Mouse (Mus musculus) cerebellum, postnatal 14 days (tissue): ENCODE data around the gene Lrrc32.

Experiments used
- DNase-seq, 2 experiments: peaks; one replicate each; pipeline ENCODE4 v3.0.0; 2021; ENCODE audit warnings: mixed read lengths in 2 of 2

Lrrc32 gene

DNA sequence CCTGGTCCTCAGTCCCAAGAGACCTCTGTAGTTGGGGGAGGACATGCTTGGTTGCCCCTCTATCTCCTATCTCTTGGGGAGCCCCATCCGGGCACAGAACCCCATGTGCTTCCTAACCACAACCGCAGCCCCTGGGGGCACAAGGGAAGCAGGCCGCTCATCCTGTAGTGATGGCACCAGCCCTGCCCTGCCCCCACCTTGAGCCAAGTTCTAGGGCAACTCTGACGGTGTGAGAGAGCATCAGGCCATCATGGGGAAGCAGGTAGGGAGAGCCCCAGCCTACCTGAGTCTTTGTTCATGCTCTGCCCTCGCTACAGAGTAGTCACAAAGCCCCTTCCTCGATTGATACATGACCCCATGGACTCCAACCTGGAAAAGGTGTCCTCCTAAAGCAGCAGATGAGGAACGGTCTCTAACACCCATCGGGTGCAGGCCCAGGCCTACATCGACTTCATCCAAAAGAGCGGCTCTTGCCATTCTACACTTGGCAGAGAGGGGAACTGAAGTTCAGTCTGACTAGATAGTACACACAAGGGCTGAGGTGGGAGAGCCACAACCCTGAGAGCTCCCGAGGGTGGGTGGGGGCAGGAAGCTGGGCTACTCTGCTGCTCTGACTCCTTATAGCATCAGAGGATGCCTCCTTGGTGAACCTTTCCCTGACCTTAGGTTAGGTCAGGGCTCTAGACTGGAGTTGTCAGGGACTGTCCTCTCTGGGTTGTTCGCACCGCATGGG is 519 bp upstream of the Lrrc32 start:
- no peak for DNase-seq

GRCm38 (mm10) chr7:98489623-98490084 is 571 bp downstream of the Lrrc32 start:
- DNase-seq = peak; percentile 78 to 82

DNA sequence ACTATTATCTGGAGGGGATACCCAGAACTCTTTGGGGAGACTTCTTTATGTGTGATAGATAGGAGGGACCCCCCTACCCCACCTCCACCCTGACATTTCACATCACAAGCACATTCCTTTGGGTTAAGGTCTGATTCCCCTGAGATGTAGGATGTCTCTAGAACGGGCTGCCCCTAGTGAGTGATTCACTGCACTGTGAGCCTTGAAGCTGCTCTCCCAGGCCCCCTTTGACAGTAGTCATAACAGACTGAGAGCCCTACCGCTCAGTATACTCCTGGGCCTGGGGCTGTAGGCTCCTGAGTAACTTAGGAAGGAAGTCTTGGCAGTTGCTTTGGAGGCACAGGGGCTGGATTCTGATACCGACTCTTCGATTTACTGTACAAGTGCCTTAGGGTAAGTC is 1.2 kb downstream of the Lrrc32 start:
- DNase-seq = no peak

DNA sequence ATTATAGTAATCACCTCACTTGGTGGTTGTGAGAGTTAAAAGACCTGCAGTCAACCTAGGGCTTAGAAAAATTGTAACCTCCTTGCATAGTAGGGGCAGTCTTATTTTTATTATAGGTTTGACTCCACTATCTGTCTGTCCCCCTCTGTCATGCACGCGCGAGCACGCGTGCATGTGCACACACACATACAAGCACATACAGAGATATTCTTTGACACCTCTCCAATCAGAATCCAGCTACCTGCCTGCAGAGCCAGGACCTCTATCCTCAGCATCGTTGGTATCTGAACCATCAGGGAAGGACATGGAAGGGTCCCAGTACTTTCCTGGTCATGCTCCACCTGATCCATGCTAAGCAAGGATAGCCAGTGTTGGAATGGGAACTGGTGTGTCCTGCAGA is 1.8 kb downstream of the Lrrc32 start:
- no peak for DNase-seq

- DNase-seq = no peak
Observed at GRCm38 (mm10) chr7:98491451-98492200, 2.5 kb downstream of the Lrrc32 start.

DNA sequence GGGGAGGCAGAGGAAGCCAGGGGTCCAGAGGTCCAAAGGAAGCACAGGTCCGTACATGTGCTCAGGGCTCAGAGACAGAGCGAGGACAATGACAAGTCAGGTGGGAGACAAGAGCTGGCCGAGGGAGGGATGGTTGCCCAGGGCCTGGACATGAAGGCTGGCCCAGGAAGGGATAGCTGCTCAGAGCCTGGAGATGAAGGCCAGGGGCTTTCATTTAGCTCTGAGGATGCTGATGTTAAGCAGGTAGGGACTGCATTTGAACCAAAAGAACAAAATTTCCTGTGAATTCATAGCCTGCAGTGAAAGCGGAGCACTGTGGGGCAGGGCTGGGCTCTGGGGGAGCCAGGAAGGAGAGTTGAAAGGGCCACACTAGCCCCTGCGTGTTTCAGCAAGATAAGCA is 3.2 kb downstream of the Lrrc32 start:
- no peak for DNase-seq

DNA sequence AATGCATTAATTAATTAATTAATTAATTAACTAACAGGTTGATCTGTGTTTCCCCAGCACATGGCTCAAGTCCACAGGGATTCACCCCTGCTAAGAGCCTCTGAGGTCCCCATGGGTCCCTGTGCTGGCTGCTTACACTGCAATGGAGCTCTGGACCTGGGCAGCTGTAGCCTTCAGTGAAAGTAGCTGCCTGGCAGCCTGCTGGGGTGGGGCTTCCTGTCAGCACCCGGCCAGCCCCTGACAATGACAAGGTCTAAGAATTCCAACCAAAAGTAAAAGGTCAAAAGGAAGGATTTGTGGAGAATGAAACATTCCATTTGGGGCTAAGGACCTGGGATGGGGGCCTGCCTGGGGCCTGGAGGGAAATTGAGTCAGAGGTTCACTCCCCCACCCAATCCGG is 4.2 kb downstream of the Lrrc32 start:
- DNase-seq = no peak

DNA sequence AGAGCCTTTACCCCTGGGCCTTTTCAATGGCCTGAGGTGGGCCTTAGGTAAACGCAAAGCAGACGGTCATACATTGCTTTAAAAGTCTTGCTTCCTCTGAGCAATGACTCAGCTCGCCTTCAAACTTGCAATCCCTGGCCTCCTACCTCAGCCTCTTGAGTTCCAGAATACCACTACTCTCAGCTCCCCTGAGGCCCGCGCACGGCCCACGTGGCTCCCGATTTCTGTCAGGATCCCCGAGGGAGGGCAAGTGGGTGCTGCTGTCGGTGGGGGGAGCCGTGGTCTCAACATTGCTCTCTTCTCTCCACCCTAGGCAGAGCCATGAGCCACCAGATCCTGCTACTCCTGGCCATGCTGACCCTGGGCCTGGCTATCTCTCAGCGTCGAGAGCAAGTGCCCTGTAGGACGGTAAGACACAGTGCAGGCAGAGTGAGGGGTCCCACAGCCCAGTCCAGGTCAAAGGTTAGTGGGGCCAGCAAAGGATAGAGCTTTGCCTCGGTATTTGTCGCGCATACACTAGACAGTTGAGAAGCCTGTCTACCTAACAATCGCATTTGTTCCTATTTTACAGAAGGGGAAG is 4.9 kb downstream of the Lrrc32 start:
- no peak for DNase-seq

GRCm38 (mm10) chr7:98495591-98495990 is 6.5 kb downstream of the Lrrc32 start:
- DNase-seq = no peak

DNA sequence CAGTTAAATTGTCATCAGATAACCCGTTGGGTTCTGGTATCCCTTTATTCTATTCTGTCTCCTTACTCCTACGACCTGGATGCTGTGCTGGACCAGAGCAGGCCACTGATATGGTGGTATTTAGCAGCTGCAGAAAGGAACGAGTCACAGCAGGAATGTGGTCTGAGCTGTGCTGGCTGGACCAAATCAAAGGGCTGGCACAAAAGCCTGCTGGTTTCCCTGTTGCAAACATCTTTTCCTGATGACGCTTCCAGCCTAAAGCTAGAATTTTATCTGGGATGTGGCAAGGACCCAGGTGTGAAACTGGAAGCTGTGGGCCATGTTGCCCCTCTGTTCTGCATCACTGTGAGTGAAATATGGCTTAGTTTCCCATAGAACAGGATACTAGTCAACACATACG is 8.4 kb downstream of the Lrrc32 start:
- no peak for DNase-seq

- DNase-seq = no peak
Observed at GRCm38 (mm10) chr7:98498101-98498500, 9.0 kb downstream of the Lrrc32 start.

DNA sequence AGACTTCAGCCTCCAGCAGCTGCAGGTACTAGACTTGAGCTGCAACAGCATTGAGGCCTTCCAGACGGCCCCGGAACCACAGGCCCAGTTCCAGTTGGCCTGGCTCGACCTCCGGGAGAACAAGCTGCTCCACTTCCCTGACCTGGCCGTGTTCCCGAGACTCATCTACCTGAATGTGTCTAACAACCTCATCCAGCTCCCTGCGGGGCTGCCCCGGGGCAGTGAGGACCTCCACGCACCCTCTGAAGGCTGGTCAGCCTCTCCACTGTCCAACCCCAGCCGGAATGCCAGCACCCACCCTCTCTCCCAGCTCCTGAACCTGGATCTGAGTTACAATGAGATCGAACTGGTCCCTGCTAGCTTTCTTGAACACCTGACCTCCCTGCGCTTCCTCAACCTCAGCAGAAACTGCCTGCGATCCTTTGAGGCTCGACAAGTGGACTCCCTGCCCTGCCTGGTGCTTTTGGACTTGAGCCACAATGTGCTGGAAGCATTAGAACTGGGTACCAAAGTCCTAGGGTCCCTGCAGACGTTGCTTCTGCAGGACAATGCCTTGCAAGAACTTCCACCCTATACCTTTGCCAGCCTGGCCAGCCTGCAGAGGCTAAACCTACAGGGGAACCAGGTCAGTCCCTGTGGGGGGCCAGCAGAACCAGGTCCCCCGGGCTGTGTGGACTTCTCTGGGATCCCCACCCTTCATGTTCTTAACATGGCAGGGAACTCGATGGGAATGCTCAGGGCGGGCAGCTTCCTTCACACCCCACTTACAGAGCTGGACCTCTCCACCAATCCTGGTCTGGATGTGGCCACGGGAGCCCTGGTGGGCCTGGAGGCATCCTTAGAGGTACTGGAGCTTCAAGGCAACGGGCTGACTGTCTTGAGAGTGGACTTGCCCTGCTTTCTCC is 9.8 kb downstream of the Lrrc32 start:
- peak; percentile 63 to 74 for DNase-seq

GRCm38 (mm10) chr7:98499561-98500292 is 10.6 kb downstream of the Lrrc32 start:
- peak; percentile 62 to 68 for DNase-seq

DNA sequence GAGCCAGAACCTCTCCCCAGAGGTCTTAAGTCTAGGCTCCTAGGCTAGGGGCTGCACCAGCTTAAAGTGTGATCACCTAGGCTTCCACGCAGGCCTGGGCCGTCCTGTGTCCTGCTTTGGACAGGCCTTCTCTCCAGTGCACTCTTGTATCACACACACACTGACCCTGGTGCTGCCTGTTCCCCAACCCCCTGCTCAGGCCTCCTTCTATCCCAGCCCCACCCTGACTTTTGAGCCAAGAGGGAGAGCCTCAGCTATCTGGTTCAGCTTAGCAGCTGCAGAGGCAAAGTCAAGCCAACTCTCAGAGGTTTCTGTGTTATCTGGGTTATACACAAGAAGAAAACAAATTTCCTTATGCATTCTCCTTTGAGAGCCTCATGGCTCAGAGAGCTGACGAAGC is 11.4 kb downstream of the Lrrc32 start:
- DNase-seq = no peak

GRCm38 (mm10) chr7:98501078-98501477 is 12.0 kb downstream of the Lrrc32 start:
- DNase-seq = no peak

DNA sequence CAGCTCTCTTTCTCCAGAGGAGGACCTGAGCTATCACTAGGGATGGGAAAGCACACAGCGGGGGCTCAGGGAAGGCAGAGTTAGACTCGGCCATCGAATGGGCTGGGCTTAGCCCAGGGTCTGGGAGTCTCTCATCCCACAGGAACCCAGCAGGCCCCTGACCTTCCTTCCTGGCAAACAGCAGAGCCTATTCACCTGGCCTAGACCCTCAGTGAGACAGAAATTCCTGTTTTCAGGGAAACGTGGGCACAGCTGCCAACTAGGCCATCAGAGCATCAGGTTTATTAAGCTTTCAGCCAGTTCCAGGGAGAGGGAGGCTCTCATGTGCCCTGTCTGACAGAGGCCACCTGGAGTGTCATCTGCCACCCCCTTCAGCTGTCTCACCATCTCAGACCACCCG is 13.8 kb downstream of the Lrrc32 start:
- no peak for DNase-seq

GRCm38 (mm10) chr7:98503951-98504647 is 15.0 kb downstream of the Lrrc32 start:
- peak; percentile 38 to 47 for DNase-seq

GRCm38 (mm10) chr7:98504726-98505314 is 15.7 kb downstream of the Lrrc32 start:
- no peak for DNase-seq

DNA sequence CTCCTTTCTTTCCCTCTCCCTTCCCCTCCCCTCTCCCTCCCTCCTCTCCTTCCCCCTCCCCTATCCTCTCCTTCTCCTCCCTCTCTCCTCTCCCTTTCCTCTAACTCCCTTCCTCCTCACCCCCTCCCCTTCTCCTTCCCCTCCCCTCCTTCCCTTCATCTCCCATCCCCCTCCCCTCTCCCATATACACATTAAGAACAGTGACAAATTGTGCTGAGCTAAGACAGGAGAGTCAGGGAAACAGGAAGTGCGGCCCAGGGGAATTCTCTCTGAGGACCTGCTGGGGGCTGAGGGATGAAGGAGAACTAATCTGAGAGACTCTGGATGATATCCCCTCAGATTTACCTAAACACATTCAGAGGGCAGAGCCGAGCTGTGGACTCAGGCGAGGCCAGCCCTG is 16.6 kb downstream of the Lrrc32 start:
- DNase-seq = no peak

DNA sequence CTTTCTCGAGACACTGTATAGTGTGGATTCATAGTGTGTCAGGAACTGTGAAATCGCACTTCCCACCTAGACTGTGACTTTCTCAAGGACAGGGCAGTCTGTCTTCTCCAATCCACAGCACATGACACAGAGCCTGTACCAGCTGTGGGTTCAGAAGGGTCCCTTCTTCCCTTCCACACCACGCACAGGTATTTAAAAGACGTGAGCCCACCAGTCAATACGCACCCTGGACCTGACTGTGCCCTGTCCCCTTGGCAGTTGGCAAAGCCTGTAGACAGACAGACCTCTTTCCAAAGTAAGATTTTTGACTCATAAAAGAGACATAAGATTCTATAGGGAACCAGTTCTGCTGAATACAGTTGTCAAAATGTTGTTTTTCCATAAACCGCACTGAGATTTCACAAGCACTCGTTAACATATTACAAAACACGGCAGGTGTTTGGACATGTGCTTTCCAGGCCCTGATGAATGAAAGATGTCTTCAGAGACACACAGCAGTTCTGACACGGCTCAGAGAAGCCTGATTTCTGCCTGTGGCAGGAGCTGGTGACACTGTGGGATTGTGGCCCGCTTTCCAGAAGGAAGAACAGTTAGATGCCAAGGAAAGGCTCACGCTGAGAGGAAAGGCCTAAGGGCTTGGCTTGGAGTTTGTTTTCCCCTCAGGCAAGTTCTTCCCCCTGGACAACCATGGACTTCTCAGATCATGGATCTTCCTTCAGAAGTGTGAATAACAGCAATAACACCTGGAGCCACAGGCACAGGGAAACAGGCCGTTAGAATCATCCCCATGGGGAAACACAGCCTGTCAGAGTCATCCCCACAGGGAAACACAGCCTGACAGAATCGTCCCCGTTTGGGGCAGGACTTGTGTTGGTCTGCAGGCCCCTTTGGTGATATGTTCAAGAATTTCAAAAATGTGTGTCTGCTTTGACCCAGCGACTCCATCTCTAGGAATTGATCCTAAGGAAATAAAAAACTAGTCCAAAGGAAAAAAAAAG is 22.2 kb downstream of the Lrrc32 start:
- no peak for DNase-seq
